Mouse (Mus musculus) embryonic fibroblast, embryonic 13.5 days (primary cell): ENCODE data around the gene Fbxl21.

Experiments
- CTCF ChIP-seq: IDR thresholded peaks from 2 replicates; pipeline ENCODE4 v1.5.1; 2011; ENCODE audit warnings: mild to moderate bottlenecking, control low read depth, low read length, moderate library complexity, borderline replicate concordance; ENCODE audit not compliant: insufficient read depth
- POLR2A ChIP-seq: IDR thresholded peaks from 2 replicates; pipeline ENCODE4 v1.6.1; 2011; ENCODE audit warnings: low read depth, mild to moderate bottlenecking, control low read depth, low read length, moderate library complexity

- TF ChIP-seq CTCF: no peak
- no peak for TF ChIP-seq POLR2A
These were observed 7.4 kb downstream of the Fbxl21 start for GRCm38 (mm10) chr13:56529685-56530084.
